Mouse (Mus musculus): ENCODE results near the gene Fbxl17. TPM values are rescaled to one million over a fixed set of nuclear protein-coding genes. Genes with fewer than 3 reads are reported as not detected.

Gene Fbxl17
- polyA plus RNA-seq, 1 experiment = 5.9 TPM

GRCm38 (mm10) chr17:63134805-63135204 is 365.0 kb downstream of the Fbxl17 start:
- no peaks in the 10 kb centered on the region for H3K36me3 ChIP-seq (ENCODE audit: control insufficient read depth, insufficient read depth, low read length)
- H3K4me1 ChIP-seq (ENCODE audit: control insufficient read depth, insufficient read depth, insufficient read length, low read length) = no peaks in the 10 kb centered on the region
- no peak for TF ChIP-seq CTCF (IDR thresholded peaks at IDR 0.05; ENCODE audit: extremely low read depth, insufficient read length, insufficient replicate concordance, low read depth, low read length)
- TF ChIP-seq POLR2A (IDR thresholded peaks at IDR 0.05; ENCODE audit: low read depth, low read length) = no peak
- no peaks in the 10 kb centered on the region for H3K27me3 ChIP-seq (ENCODE audit: control insufficient read depth, insufficient read depth, low read length)
- 83% methylated on average over 5 of the region's 5 CpGs for WGBS
- H3K4me3 ChIP-seq (ENCODE audit: low read depth, low read length) = no peak overlapping the region
- H3K27ac ChIP-seq (ENCODE audit: insufficient read depth, low read depth, low read length) = no peak overlapping the region

DNA sequence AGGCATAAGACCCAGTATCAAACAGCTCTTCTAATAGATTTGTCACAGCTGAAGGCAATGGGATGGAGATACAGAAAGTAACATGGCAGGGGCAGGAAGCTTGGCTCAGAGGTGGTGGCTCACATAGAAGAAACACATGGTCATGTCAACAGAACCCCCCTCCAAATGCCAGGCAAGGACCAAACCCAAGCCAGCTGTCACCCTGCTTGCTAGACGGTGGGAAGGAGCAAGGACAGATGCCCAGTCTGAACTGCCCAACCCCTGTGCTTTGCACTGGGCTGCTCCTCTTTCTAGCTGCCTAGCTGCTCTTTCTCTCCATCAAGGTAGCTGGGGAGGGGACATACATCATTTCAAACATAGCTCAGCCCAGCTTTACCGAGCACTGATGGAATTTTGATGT is 377.4 kb downstream of the Fbxl17 start:
- WGBS = 81% methylated on average over 2 of the region's 2 CpGs
- no peak overlapping the region for H3K27ac ChIP-seq (ENCODE audit: insufficient read depth, low read depth, low read length)
- no peaks in the 10 kb centered on the region for H3K27me3 ChIP-seq (ENCODE audit: control insufficient read depth, insufficient read depth, low read length)
- H3K4me1 ChIP-seq (ENCODE audit: control insufficient read depth, insufficient read depth, insufficient read length, low read length) = no peaks in the 10 kb centered on the region
- no peak for TF ChIP-seq CTCF (IDR thresholded peaks at IDR 0.05; ENCODE audit: extremely low read depth, insufficient read length, insufficient replicate concordance, low read depth, low read length)
- no peak for TF ChIP-seq POLR2A (IDR thresholded peaks at IDR 0.05; ENCODE audit: low read depth, low read length)
- H3K36me3 ChIP-seq (ENCODE audit: control insufficient read depth, insufficient read depth, low read length) = 0 out of 2 replicates have a peak, but pooled peaks cover 1% of the 10 kb centered on the region
- no peak overlapping the region for H3K4me3 ChIP-seq (ENCODE audit: low read depth, low read length)

- no peaks in the 10 kb centered on the region for H3K27me3 ChIP-seq (ENCODE audit: control insufficient read depth, insufficient read depth, low read length)
- H3K36me3 ChIP-seq (ENCODE audit: control insufficient read depth, insufficient read depth, low read length) = no peaks in the 10 kb centered on the region
- TF ChIP-seq POLR2A (IDR thresholded peaks at IDR 0.05; ENCODE audit: low read depth, low read length) (no peak), CTCF (IDR thresholded peaks at IDR 0.05; ENCODE audit: extremely low read depth, insufficient read length, insufficient replicate concordance, low read depth, low read length) (no peak)
- H3K27ac ChIP-seq (ENCODE audit: insufficient read depth, low read depth, low read length) = no peak overlapping the region
- no peak overlapping the region for H3K4me3 ChIP-seq (ENCODE audit: low read depth, low read length)
- WGBS = 75% methylated on average over 3 of the region's 3 CpGs
- H3K4me1 ChIP-seq (ENCODE audit: control insufficient read depth, insufficient read depth, insufficient read length, low read length) = no peaks in the 10 kb centered on the region
These were observed 380.1 kb downstream of the Fbxl17 start for GRCm38 (mm10) chr17:63119701-63120100.

DNA sequence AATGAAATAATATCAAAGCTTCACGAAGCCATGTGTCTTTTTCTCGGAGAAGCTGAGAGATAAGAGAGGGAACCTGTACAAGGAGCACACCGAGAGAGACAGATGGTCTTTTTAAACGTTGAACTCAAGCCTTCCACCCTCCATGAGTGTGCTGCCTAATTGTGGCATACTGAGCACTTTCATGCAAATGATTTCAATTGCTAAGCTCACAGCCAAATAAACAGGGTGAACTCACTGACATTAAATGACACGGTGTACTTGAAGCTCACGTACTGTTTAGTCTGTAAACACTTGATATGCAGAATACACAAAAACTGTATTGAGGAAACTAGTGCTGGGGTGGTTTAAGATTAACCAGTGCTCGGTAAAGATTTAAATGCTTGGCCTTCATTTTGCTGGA is 380.7 kb downstream of the Fbxl17 start:
- Histone ChIP-seq H3K36me3 (ENCODE audit: control insufficient read depth, insufficient read depth, low read length) (no peaks in the 10 kb centered on the region), H3K27me3 (ENCODE audit: control insufficient read depth, insufficient read depth, low read length) (no peaks in the 10 kb centered on the region), H3K4me3 (ENCODE audit: low read depth, low read length) (no peak overlapping the region), H3K27ac (ENCODE audit: insufficient read depth, low read depth, low read length) (no peak overlapping the region), H3K4me1 (ENCODE audit: control insufficient read depth, insufficient read depth, insufficient read length, low read length) (no peaks in the 10 kb centered on the region)
- TF ChIP-seq CTCF (IDR thresholded peaks at IDR 0.05; ENCODE audit: extremely low read depth, insufficient read length, insufficient replicate concordance, low read depth, low read length) (no peak), POLR2A (IDR thresholded peaks at IDR 0.05; ENCODE audit: low read depth, low read length) (no peak)
- WGBS = 26% methylated on average over 7 of the region's 7 CpGs

GRCm38 (mm10) chr17:63117130-63117529 is 382.7 kb downstream of the Fbxl17 start:
- no peak for TF ChIP-seq CTCF (IDR thresholded peaks at IDR 0.05; ENCODE audit: extremely low read depth, insufficient read length, insufficient replicate concordance, low read depth, low read length)
- TF ChIP-seq POLR2A (IDR thresholded peaks at IDR 0.05; ENCODE audit: low read depth, low read length) = no peak
- H3K27ac ChIP-seq (ENCODE audit: insufficient read depth, low read depth, low read length) = no peak overlapping the region
- H3K36me3 ChIP-seq (ENCODE audit: control insufficient read depth, insufficient read depth, low read length) = no peaks in the 10 kb centered on the region
- H3K4me3 ChIP-seq (ENCODE audit: low read depth, low read length) = no peak overlapping the region
- H3K27me3 ChIP-seq (ENCODE audit: control insufficient read depth, insufficient read depth, low read length) = no peaks in the 10 kb centered on the region
- 95% methylated on average over 5 of the region's 5 CpGs for WGBS
- H3K4me1 ChIP-seq (ENCODE audit: control insufficient read depth, insufficient read depth, insufficient read length, low read length) = no peaks in the 10 kb centered on the region

GRCm38 (mm10) chr17:63114399-63115085 is 385.3 kb downstream of the Fbxl17 start:
- Histone ChIP-seq H3K36me3 (ENCODE audit: control insufficient read depth, insufficient read depth, low read length) (no peaks in the 10 kb centered on the region), H3K4me1 (ENCODE audit: control insufficient read depth, insufficient read depth, insufficient read length, low read length) (no peaks in the 10 kb centered on the region), H3K27me3 (ENCODE audit: control insufficient read depth, insufficient read depth, low read length) (no peaks in the 10 kb centered on the region), H3K27ac (ENCODE audit: insufficient read depth, low read depth, low read length) (no peak overlapping the region), H3K4me3 (ENCODE audit: low read depth, low read length) (no peak overlapping the region)
- TF ChIP-seq POLR2A (IDR thresholded peaks at IDR 0.05; ENCODE audit: low read depth, low read length) (no peak), CTCF (IDR thresholded peaks at IDR 0.05; ENCODE audit: extremely low read depth, insufficient read length, insufficient replicate concordance, low read depth, low read length) (no peak)
- WGBS = 90% methylated on average over 19 of the region's 19 CpGs

GRCm38 (mm10) chr17:63112826-63113225 is 387.0 kb downstream of the Fbxl17 start:
- no peak overlapping the region for H3K4me3 ChIP-seq (ENCODE audit: low read depth, low read length)
- no peaks in the 10 kb centered on the region for H3K36me3 ChIP-seq (ENCODE audit: control insufficient read depth, insufficient read depth, low read length)
- no peak overlapping the region for H3K27ac ChIP-seq (ENCODE audit: insufficient read depth, low read depth, low read length)
- no peaks in the 10 kb centered on the region for H3K27me3 ChIP-seq (ENCODE audit: control insufficient read depth, insufficient read depth, low read length)
- no peaks in the 10 kb centered on the region for H3K4me1 ChIP-seq (ENCODE audit: control insufficient read depth, insufficient read depth, insufficient read length, low read length)
- 85% methylated on average over 5 of the region's 5 CpGs for WGBS
- TF ChIP-seq CTCF (IDR thresholded peaks at IDR 0.05; ENCODE audit: extremely low read depth, insufficient read length, insufficient replicate concordance, low read depth, low read length) = no peak

Measured in small intestine, adult 2 months (tissue).